Mouse (Mus musculus): Measurements from ENCODE around the gene Rab11b.

Gene Rab11b

DNA sequence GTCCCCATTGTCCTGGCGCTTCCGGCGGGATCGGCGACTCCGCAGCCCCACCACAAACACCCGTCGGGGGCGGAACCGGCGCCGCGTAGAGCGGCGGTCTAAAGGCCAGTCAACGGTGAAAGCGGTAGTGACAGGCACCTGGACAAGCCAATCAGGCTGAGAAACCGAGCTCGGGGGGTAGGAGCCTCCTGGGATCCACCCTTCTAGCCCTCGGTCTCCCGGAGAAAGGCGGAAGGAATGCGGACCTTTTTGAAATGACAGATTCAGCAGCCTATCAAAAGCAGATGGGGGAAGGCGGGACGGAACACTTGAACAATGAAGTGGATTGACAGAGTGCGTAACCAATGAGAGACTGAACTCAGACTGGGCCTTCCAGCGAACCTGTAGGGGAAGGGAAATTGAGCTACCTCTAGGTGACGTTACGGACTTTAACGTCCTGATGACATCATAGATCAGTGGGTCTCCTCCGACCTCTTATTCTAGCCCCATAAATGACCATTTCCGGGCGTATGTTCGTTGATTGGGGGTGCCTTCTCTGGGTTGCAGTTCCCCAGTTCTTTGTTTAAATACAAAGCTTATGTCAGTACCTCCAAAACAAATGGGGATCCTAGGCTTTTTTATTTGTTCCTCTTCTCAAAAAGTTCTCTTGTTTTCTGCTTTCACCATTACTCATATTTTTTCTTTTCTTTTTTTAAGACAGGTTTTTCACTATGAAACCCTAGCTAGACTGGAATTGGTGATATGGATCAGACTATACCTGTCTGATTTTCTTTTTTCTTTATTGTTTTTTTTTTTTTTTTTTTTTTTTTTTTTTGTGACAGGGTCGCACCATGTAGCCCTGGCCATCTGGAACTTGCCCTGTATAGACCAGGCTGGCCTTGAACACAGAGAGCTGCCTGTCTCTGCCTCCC lies at the start of gene Rab11b:
Rab11b (minus strand) TSS at position 276 of the 911 bp plus-strand sequence.
- in situ Hi-C loops (cut with MboI): no loop called here

- in situ Hi-C loops (cut with MboI): loop anchor here (25.0 kb wide), 1 partner anchor 371 kb away; the partner anchor contains the start of gene Actl9
Observed at GRCm38 (mm10) chr17:33808192-33808591, 47.9 kb upstream of the Rab11b start.

GRCm38 (mm10) chr17:33807181-33807888 lies 47.0 kb upstream of the Rab11b start:
- in situ Hi-C loops (cut with MboI): loop anchor here (25.0 kb wide), 1 partner anchor 370 kb away; the partner anchor contains the start of gene Actl9

GRCm38 (mm10) chr17:33804745-33805144 lies 44.4 kb upstream of the Rab11b start:
- in situ Hi-C loops (cut with MboI): loop anchor here (25.0 kb wide), 1 partner anchor 367 kb away; the partner anchor contains the start of gene Actl9

GRCm38 (mm10) chr17:33804205-33804604 lies 43.9 kb upstream of the Rab11b start:
- in situ Hi-C loops (cut with MboI): loop anchor here (25.0 kb wide), 1 partner anchor 367 kb away; the partner anchor contains the start of gene Actl9

DNA sequence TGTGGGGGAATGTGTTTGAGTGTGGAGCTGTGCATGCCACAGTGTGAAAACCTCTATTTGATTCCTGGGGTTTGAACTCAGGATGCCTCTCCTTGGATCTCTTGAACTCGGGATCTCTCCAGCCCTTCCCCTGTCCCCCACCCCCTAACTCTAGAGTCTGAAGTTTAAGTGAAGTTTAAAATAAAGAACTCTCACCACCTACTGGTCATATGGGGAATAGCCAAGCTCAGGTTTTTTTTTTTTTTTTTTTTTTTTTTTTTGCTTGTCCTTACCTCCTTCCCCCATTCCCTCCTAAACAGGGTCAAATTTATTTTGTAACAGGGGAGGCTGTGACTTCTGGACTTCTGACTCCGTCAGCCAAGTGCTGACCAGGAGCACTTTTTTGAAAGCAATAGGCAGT lies 41.9 kb upstream of the Rab11b start:
- in situ Hi-C loops (cut with MboI): loop anchor here (25.0 kb wide), 1 partner anchor 365 kb away; the partner anchor contains the start of gene Actl9

- in situ Hi-C loops (cut with MboI): no loop called here
Observed at GRCm38 (mm10) chr17:33799277-33799676, 38.9 kb upstream of the Rab11b start.

GRCm38 (mm10) chr17:33798306-33798705 lies 38.0 kb upstream of the Rab11b start:
- in situ Hi-C loops (cut with MboI): no loop called here

DNA sequence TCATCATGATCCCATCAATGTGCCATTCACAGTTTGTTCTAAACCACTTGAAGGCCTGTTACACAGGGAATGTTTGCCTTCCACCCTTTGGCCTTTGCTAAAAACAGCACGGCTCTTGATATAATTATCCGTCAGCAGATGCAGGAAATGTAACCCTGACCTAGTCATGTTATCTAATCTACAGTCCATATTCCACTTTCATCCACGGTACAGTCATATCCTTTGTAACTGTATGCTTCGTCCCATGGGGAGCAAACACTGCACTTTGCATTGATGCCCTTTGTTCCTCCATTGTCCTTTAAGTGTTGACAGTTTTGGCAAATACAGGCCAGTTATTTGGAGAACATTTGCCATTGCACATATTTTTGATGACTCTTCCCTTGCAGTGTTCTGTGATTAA lies 28.4 kb upstream of the Rab11b start:
- in situ Hi-C loops (cut with MboI): no loop called here

- in situ Hi-C loops (cut with MboI): no loop called here
Observed at GRCm38 (mm10) chr17:33786375-33786774, 26.0 kb upstream of the Rab11b start.

GRCm38 (mm10) chr17:33784939-33785338 lies 24.6 kb upstream of the Rab11b start:
- in situ Hi-C loops (cut with MboI): no loop called here

DNA sequence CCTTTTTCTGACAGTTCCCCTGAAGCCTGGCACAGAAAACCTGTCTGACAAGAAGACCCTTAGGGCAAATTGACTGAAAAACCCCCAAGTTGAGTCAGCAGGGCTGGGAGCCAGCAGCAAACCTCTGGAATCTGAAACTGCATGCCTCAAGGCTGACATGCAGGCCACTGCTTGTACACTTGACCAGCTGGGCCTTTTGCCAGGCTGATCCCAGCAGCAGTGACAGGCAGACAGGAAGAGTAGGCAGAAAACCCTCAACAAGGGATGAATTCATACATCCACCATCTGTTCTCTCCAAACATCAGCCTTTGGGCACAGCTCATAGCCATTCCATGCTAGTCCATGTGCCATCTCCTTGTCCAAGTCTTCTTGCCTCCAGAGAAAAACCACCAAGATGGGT lies 23.1 kb upstream of the Rab11b start:
- in situ Hi-C loops (cut with MboI): no loop called here

GRCm38 (mm10) chr17:33782067-33782466 lies 21.7 kb upstream of the Rab11b start:
- in situ Hi-C loops (cut with MboI): no loop called here

DNA sequence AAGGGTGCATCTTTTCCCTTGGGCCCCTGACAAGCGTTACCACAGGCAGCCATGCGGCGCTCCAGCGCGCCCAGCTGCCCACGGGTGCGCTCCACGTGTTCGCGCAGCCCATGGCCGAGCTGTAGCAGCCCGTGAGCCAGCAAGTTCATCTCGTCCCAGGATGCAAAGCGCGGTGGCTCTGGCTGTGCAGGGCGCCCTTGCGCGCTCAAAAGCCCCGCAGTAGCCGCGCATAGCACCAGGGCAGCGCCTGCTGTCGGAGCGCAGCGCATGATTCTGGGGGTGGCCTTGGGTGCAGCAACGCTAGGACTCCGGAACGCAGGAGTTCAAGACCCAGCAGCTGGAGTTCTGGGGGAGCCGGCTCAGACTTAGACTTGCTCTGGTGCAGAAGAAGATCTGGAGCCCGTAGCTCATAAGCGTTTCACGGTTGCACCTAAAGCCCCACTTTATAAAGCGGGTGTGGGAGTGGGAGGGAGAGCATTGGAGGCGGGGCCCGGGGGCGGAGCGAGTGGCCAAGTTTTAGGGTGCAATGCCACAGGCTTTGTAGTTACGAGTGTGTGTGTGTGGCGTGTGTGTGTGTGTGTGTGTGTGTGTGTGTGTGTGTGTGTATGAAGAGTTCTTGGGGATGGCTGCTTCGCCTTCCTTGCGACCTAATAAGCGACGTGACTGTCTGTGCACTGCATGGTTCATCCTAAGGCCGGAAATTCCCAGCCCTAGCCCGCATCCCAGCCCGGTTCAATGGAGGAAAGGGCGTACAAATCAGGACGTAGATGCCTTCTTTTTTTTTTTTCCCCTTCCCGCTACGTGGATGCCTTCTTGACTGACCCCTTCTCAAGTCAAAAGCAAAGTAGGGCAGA lies 21.0 kb upstream of the Rab11b start, which contains the start of gene Angptl4:
Angptl4 (minus strand) TSS at position 707 of the 854 bp plus-strand sequence.
- in situ Hi-C loops (cut with MboI): no loop called here

DNA sequence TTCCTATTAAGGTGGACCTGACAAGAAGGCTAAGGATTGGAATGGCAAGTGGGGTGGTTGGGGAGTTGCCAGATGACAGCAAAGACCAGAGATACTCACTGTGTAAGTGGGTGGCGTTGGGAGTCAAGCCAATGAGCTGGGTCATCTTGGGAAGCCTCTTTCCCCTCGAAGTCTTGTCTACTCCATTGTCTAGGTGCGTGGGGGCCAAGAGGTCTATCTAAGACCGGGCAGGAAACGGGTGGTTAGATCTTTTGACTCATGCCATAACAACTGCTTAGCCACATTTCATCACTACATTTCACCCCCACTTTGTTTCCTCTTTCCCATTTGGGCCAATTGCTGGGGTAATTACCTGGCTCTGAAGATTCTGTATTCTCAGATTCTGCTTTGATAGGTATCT lies 20.1 kb upstream of the Rab11b start:
- in situ Hi-C loops (cut with MboI): no loop called here

GRCm38 (mm10) chr17:33779967-33780295 lies 19.6 kb upstream of the Rab11b start:
- in situ Hi-C loops (cut with MboI): no loop called here

GRCm38 (mm10) chr17:33779271-33779966 lies 19.1 kb upstream of the Rab11b start:
- in situ Hi-C loops (cut with MboI): no loop called here

DNA sequence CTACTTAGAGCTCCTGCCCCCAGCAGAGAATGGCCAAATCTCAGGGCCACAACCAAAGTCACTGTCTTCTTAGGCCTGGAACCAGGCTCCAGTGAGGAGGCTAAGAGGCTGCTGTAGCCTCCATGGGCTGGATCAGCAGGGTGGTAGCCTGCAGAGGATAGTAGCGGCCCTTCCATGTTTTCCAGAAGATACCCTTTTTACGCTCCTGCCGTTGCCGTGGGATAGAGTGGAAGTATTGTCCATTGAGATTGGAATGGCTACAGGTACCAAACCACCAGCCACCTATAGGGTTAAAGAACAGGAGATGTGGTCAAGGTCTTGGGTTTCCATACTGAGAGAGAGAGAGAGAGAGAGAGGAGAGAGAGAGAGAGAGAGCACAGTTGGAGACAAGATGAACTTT lies 15.0 kb upstream of the Rab11b start:
- in situ Hi-C loops (cut with MboI): no loop called here

DNA sequence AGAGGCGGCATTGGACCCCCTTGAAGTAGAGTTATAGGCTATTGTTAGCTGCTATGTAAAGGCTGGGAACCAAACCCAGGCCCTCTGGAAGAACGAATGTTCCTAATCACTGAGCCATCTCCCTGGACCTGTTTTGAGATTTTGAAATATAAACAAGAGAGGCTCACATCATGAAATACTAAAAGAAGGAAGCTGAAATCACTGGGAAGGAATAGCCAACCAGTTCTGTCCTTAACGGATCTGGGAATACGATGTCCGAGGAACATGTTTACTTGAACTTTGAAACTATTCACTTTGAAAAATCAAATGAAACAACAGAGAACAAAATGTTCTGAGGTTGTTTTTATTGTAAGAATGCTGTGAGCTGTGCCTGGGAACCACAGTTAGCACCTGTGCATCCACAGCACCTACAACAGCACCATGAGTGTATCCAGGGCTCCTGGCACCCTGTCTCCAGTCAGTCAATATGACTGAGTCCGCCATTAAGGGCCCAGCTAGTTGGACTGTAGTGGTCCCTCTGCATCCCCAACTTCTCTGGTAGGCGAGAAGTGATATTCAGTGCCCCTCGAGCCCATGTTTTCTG lies 14.3 kb upstream of the Rab11b start:
- in situ Hi-C loops (cut with MboI): no loop called here

DNA sequence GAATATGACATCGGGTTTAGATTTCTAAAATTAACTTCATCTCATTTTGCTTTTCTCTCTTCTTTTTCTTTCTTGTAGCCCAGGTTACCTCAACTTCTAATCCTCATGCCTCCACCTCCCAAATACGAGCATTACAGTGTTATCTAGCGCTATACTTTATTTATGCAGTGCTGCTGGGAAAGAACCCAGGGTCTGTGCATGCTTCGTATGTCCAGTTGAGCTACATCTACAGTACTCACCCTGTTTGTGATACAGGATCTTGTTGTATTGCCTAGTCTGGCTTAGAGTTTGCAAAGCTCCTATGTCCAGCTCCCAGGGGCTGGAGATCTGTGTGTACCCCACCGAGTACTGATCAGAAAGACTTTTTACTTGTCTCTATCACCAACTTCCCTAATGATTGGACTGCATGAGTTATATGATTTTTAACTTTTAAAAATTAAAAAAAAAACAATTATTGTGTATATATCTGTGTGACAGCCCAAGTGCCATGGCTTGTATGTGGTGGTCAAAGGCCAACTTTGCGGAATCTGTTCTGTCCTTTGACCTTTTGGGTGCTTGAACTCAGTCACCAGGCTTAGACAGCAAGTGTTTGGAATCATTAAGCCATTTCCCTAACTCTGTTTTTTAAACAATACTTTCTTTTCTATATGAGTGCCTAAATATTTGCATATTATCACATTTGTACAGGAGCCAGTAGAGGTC lies 13.7 kb upstream of the Rab11b start:
- in situ Hi-C loops (cut with MboI): no loop called here

All from mature B cell (primary cell).